Mouse (Mus musculus): ENCODE measurements around the gene Ttc7b.

DNA sequence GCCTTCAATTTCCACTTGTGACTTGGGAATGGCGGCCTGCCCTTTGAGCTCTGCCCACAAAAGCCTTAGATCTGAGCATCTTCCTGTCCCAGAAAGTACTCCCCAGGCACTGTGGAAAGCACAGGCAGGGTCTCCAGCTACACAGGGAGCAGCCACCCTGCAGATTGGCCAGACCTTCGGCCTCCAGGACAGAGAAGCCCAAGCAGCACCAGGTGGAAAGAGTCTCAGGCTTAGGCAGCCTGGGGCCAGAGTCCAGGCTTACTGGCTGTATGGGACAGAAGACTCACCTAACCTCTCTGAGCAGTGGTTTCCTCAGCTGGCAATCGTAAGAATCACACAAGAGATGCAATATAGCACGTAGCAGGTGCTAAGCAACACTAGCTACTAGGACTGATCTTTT is 17.0 kb downstream of the Ttc7b start:
- no peak for TF ChIP-seq POLR2A (IDR thresholded peaks at IDR 0.05; ENCODE audit: low read depth, low read length)
- TF ChIP-seq CTCF (IDR thresholded peaks at IDR 0.05; ENCODE audit: extremely low read depth, insufficient read depth, insufficient read length, insufficient replicate concordance), result no peak

All from spleen, adult 2 months (tissue).